Mouse (Mus musculus) bone marrow macrophage, adult 2 months (primary cell): ENCODE data around the gene Asb7.

Source experiments
- CTCF ChIP-seq: IDR thresholded peaks from 2 replicates; pipeline ENCODE4 v1.5.1; 2012; ENCODE audit warnings: low read depth, mild to moderate bottlenecking, low read length, moderate library complexity
- POLR2A ChIP-seq: IDR thresholded peaks from 2 replicates; pipeline ENCODE4 v1.6.1; 2012; ENCODE audit warnings: mild to moderate bottlenecking, low read depth, low read length, borderline replicate concordance

DNA sequence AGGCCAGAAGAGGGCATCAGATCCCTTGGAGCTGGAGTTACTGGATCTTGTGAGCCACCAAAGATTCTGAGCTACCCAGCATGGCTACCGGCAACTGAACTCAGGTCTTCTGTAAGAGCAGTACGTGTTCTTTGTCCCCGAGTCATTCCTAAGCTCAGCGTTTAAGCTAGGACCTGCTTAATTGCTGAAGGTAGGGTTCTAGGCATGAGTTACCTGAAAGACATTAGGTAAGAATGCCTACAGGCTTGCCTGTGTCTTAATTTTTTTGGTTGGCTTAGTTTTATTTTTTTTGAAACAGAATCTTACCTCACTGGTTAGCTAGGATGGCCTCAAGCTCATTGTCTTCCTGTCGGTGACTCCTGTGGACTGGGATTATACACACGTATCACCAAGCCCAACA lies 38.7 kb upstream of the Asb7 start:
- TF ChIP-seq POLR2A (no peak), CTCF (no peak)
